Mouse (Mus musculus) heart, adult 2 months (tissue): Measurements from ENCODE around the gene Tmem33. TPM values are rescaled to one million over a fixed set of nuclear protein-coding genes. Genes with fewer than 3 reads are reported as not detected.

ENCODE experiments used
- DNase-seq, 2 experiments: peaks; one replicate each; pipeline ENCODE4 v3.0.0; 2021
- H3K27ac ChIP-seq: fragments of 200-600 bp; 2 replicates; pipeline ENCODE4 v1.8.1; 2022
- H3K27me3 ChIP-seq: fragments of 200-500 bp; 2 replicates; pipeline ENCODE4 v1.6.1; 2012; ENCODE audit warnings: mild to moderate bottlenecking, low read length, inconsistent platforms, mixed read lengths; ENCODE audit not compliant: control insufficient read depth, insufficient read depth
- H3K36me3 ChIP-seq: fragments of 200-500 bp; 2 replicates; pipeline ENCODE4 v1.6.1; 2012; ENCODE audit warnings: low read length, inconsistent platforms; ENCODE audit not compliant: control insufficient read depth, insufficient read depth
- H3K4me1 ChIP-seq: fragments of 200-500 bp; 2 replicates; pipeline ENCODE4 v1.6.1; 2011; ENCODE audit warnings: low read length; ENCODE audit not compliant: control insufficient read depth, insufficient read depth
- H3K4me3 ChIP-seq: fragments of 200-600 bp; 2 replicates; pipeline ENCODE4 v1.8.1; 2022
- H3K79me2 ChIP-seq: fragments of 200-500 bp; replicated peaks from 2 replicates; pipeline ENCODE4 v1.6.1; 2012; ENCODE audit warnings: mild to moderate bottlenecking, inconsistent platforms, low read length, moderate library complexity, mixed read lengths; ENCODE audit not compliant: control insufficient read depth, insufficient read depth
- H3K9ac ChIP-seq: fragments of 200-500 bp; 2 replicates; pipeline ENCODE4 v1.6.1; 2012; ENCODE audit warnings: low read depth, mild to moderate bottlenecking, control low read depth, inconsistent platforms, low read length, mixed read lengths
- CTCF ChIP-seq: fragments of 200-600 bp; IDR thresholded peaks from 2 replicates; pipeline ENCODE4 v1.8.1; 2022; ENCODE audit warnings: antibody characterized with exemption, mild to moderate bottlenecking, moderate library complexity
- EP300 ChIP-seq: fragments of 200-500 bp; IDR thresholded peaks from 2 replicates; pipeline ENCODE4 v1.6.1; 2011; ENCODE audit warnings: low read depth, low read length, control low read depth; ENCODE audit not compliant: insufficient read depth
- POLR2A ChIP-seq: fragments of 200-500 bp; IDR thresholded peaks from 2 replicates; pipeline ENCODE4 v1.6.1; 2011; ENCODE audit warnings: mild to moderate bottlenecking, low read depth, low read length, control low read depth; ENCODE audit not compliant: insufficient read depth
- WGBS: fragments of 180-500 bp; shearing (Covaris S2); methylation state at CpG from one replicate; pipeline ENCODE4 v1.1.7; 2018; 5-methylcytosine and 5-hydroxymethylcytosine counted together
- intact Hi-C: fragments of 180-260 bp; cut with DNase I; formaldehyde crosslinking; loops from one replicate; pipeline ENCODE4 v1.15.1; 2025
- polyA plus RNA-seq: library from polyadenylated mRNA; depleted of rRNA; stranded (reverse); fragments of >200 nt; gene quantifications from 2 replicates; pipeline ENCODE4 v1.2.3, GENCODE M21; 2012; rRNA removed
- total RNA-seq, 2 experiments: library from RNA; stranded (reverse); gene quantifications; 2 replicates each; pipeline ENCODE4 v1.2.3; 2021

Tmem33 gene
- total and polyA plus RNA-seq, 3 experiments, result 54.9 to 59.3 (median 55.9) TPM

GRCm38 (mm10) chr5:67312522-67312851 lies 52.1 kb downstream of the Tmem33 start:
- no peak overlapping the region for H3K9ac ChIP-seq
- peaks cover 4% of the 10 kb centered on the region for H3K79me2 ChIP-seq
- no peak for TF ChIP-seq EP300
- no peak for TF ChIP-seq CTCF
- TF ChIP-seq POLR2A, result no peak
- no peak overlapping the region for H3K27ac ChIP-seq
- H3K36me3 ChIP-seq, result peaks cover 11% of the 10 kb centered on the region
- H3K4me3 ChIP-seq, result no peak overlapping the region
- no peaks in the 10 kb centered on the region for H3K27me3 ChIP-seq
- 93% methylated on average over 3 of the region's 3 CpGs for WGBS
- H3K4me1 ChIP-seq, result peaks cover 1% of the 10 kb centered on the region; the same call in 1 of the 2 replicates
- intact Hi-C loops, result no loop called here
- DNase-seq, result no peak

- H3K4me1 ChIP-seq, result no peaks in the 10 kb centered on the region
- no peak overlapping the region for H3K9ac ChIP-seq
- intact Hi-C loops, result no loop called here
- no peaks in the 10 kb centered on the region for H3K27me3 ChIP-seq
- 84% methylated on average over 17 of the region's 17 CpGs for WGBS
- no peak overlapping the region for H3K27ac ChIP-seq
- H3K36me3 ChIP-seq, result peaks cover 3% of the 10 kb centered on the region; the same call in 1 of the 2 replicates
- peaks cover 2% of the 10 kb centered on the region; the same call in 1 of the 2 replicates for H3K79me2 ChIP-seq
- no peak overlapping the region for H3K4me3 ChIP-seq
- DNase-seq, result no peak
- TF ChIP-seq EP300 (no peak), CTCF (no peak), POLR2A (no peak)
Measured at GRCm38 (mm10) chr5:67321656-67322268, 61.4 kb downstream of the Tmem33 start.

- no peak overlapping the region for H3K27ac ChIP-seq
- no peaks in the 10 kb centered on the region for H3K4me1 ChIP-seq
- TF ChIP-seq CTCF (no peak), POLR2A (no peak), EP300 (no peak)
- intact Hi-C loops, result no loop called here
- peaks cover 2% of the 10 kb centered on the region; the same call in 1 of the 2 replicates for H3K79me2 ChIP-seq
- H3K27me3 ChIP-seq, result no peaks in the 10 kb centered on the region
- WGBS, result 59% methylated on average over 1 of the region's 1 CpGs
- no peak overlapping the region for H3K4me3 ChIP-seq
- no peak for DNase-seq
- no peak overlapping the region for H3K9ac ChIP-seq
- peaks cover 3% of the 10 kb centered on the region; the same call in 1 of the 2 replicates for H3K36me3 ChIP-seq
Measured at GRCm38 (mm10) chr5:67324032-67324431, 63.7 kb downstream of the Tmem33 start.

GRCm38 (mm10) chr5:67340811-67341210 lies 80.4 kb downstream of the Tmem33 start:
- no peak overlapping the region for H3K27ac ChIP-seq
- no peak for DNase-seq
- peaks cover 7% of the 10 kb centered on the region for H3K36me3 ChIP-seq
- H3K79me2 ChIP-seq, result no peaks in the 10 kb centered on the region
- TF ChIP-seq EP300 (no peak), CTCF (no peak), POLR2A (no peak)
- H3K4me3 ChIP-seq, result no peak overlapping the region
- no peak overlapping the region for H3K9ac ChIP-seq
- intact Hi-C loops, result no loop called here
- 94% methylated on average over 6 of the region's 6 CpGs for WGBS
- no peaks in the 10 kb centered on the region for H3K27me3 ChIP-seq
- no peaks in the 10 kb centered on the region for H3K4me1 ChIP-seq

Other genes with a start within 250 kb of the Tmem33 start
- gene Phox2b, start 161.3 kb upstream of the Tmem33 start, total RNA-seq, result not detected
- 0.12 and 0.26 TPM in 2 replicates for gene Phox2b, start 161.3 kb upstream of the Tmem33 start, polyA plus RNA-seq
- 100 to 1,000 TPM; 156 to 171 TPM for gene Slc30a9, start 46.4 kb downstream of the Tmem33 start, total RNA-seq
- 36.2 and 97.0 TPM in 2 replicates for gene Slc30a9, start 46.4 kb downstream of the Tmem33 start, polyA plus RNA-seq
- gene Bend4, start 167.7 kb downstream of the Tmem33 start, total RNA-seq, result 1 to 10 TPM; 2.4 TPM
- gene Bend4, start 167.7 kb downstream of the Tmem33 start, polyA plus RNA-seq, result 0.88 and 1.00 TPM in 2 replicates